Mouse (Mus musculus): ENCODE results near the gene Tfpt.
"Not testable (repeated sequence)": the region's sequence is repeated elsewhere in the genome, so short reads cannot be mapped to it uniquely, and the experiment has no call there.

Tfpt gene

DNA sequence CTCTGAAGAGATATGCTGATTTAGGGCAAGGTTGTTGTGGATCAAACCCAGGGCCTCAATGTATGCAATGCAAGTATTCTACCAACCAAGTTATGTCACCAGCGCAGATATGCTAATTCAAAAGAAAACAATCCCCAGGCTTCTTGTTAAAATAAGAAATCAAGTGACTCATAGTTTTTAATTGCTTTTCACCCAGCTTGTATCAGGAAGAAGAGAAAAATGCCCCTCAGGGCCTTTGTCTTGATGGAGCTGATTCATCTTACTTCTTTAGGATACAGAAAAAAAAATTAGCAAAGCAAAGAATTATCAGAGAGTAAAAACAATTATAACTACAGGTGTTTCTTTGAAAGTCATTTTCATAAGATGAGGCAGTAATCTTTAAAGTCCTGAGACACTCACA, 42.4 kb downstream of the Tfpt start:
- in situ Hi-C loops (cut with MboI; ENCODE audit: low pct_unique_long_range_greater_than_20kb in 1 of 2, low sequenced_read_pairs in 2 of 2, unreplicated experiment in 1 of 2), result no loop called here

GRCm38 (mm10) chr7:3586255-3586654, 43.5 kb downstream of the Tfpt start:
- in situ Hi-C loops (cut with MboI; ENCODE audit: low pct_unique_long_range_greater_than_20kb in 1 of 2, low sequenced_read_pairs in 2 of 2, unreplicated experiment in 1 of 2), result no loop called here

DNA sequence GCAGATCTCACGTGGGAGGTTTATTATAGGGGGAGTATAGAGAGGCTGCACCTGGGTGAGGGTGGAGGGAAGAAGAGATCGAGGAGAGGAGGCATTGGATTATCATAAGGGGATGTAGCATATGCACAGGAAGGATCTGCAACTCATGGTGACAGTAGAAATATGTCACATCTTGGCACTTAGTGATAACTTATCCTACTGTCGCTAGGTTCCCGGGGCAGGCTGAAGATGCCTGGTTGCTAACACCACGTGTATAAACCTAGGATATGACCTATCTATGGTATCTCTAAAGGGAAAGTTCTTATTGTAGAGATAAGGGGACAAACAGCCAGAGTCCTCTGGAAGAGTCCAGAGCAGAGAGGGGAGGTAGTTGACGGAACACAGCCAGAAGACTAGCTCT, 44.0 kb downstream of the Tfpt start:
- in situ Hi-C loops (cut with MboI; ENCODE audit: low pct_unique_long_range_greater_than_20kb in 1 of 2, low sequenced_read_pairs in 2 of 2, unreplicated experiment in 1 of 2), result no loop called here

- in situ Hi-C loops (cut with MboI; ENCODE audit: low pct_unique_long_range_greater_than_20kb in 1 of 2, low sequenced_read_pairs in 2 of 2, unreplicated experiment in 1 of 2), result no loop called here
Measured at GRCm38 (mm10) chr7:3580029-3580428, 49.7 kb downstream of the Tfpt start.

DNA sequence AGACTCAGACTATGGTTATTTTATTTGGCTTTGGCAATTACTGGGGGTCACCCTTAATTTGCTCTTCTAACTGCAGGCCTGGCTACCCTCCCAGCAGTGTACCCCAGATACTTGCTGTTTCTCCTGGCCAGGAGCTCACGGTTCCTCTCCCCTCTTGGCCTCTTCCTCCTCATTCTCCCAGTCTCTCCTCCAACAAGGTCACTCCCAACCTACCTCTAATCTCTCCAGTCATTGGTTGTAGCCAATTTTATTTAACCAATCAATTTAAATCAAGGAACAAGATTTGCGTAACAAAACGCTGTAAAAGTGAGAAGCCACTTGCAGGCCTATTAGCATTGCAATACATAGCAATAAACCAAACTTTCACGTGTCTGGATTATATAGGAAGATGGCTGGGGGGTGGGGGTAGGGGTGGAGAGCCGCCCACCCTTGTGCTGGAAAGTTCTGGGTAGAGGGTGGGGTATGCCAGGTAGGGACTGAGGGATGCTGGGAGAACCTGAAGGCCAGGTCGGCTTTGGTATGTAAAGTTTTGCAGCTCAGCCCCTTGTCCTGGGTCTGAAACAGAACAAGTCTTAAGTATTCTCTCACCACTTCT, 50.7 kb downstream of the Tfpt start:
- in situ Hi-C loops (cut with MboI; ENCODE audit: low pct_unique_long_range_greater_than_20kb in 1 of 2, low sequenced_read_pairs in 2 of 2, unreplicated experiment in 1 of 2), result no loop called here

DNA sequence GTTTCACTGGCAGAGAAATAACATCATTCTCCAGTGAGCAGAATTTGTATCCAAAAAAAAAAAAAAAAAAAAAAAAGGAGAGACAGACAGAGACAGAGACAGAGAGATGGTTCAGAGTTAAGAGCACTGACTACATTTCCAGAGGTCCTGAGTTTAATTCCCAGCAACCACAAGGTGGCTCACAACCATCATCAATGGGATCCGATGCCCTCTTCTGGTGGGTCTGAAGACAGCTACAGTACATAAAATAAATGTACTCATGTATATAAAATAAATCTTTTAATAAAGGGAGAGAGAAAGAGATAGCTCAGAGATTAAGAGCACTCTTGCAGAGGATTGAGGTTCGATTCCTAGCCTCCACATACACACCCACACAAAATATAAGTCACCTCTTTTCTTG, 51.5 kb downstream of the Tfpt start:
- in situ Hi-C loops (cut with MboI; ENCODE audit: low pct_unique_long_range_greater_than_20kb in 1 of 2, low sequenced_read_pairs in 2 of 2, unreplicated experiment in 1 of 2), result no loop called here

DNA sequence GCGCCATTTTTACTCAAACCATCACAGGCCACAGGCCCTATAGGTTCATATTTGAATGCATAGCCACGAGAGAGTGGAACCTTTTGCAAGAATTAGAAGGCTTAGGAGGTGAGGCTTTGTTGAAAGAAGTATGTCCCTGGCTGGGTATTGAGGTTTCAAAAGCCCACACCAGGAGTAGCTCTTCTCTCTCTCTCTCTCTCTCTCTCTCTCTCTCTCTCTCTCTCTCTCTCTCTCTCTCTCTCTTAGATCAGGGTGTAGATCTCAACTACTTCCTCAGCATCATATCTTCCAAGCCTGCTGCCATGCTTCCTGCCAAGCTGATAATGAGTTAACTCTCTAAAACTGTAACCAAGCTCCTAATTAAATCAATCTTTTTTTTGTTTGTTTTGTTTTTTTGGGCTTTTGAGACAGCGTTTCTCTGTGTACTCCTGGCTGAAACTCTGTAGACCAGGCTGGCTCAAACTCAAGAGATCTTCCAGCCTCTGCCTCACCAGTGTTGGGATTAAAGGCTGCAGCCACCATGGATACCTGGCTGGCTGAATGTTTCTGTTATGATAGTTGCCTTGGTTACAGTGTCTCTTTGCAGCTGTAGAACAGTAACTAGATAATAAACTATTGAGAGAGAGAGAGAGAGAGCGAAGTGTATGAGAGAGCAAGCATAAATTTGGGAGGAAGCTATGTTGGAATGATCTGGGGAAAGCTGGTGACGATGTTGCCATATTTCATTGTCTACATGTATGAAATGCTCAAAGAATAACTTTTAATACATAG, 53.2 kb downstream of the Tfpt start:
- in situ Hi-C loops (cut with MboI; ENCODE audit: low pct_unique_long_range_greater_than_20kb in 1 of 2, low sequenced_read_pairs in 2 of 2, unreplicated experiment in 1 of 2), result no loop called here

DNA sequence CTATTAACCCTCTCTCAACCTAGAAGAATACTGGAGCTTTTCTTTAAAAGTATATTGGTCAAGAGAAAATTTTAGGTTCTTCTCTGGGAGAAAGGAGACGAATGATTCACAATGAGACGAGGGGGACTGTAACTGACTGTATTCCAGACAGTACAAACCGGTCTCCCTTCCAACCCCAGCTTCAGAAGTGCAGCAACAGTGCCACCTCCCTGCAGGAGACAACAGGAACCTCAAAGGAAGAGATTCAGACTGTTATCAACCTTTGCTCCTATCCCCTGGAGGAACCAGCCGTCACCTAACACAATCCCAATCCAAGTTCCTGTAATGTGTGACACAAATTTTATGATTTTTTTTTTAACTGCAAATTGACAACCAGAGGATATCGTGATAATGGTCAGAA, 55.5 kb downstream of the Tfpt start:
- in situ Hi-C loops (cut with MboI; ENCODE audit: low pct_unique_long_range_greater_than_20kb in 1 of 2, low sequenced_read_pairs in 2 of 2, unreplicated experiment in 1 of 2), result no loop called here

GRCm38 (mm10) chr7:3571847-3572246, 57.9 kb downstream of the Tfpt start:
- in situ Hi-C loops (cut with MboI; ENCODE audit: low pct_unique_long_range_greater_than_20kb in 1 of 2, low sequenced_read_pairs in 2 of 2, unreplicated experiment in 1 of 2), result no loop called here

DNA sequence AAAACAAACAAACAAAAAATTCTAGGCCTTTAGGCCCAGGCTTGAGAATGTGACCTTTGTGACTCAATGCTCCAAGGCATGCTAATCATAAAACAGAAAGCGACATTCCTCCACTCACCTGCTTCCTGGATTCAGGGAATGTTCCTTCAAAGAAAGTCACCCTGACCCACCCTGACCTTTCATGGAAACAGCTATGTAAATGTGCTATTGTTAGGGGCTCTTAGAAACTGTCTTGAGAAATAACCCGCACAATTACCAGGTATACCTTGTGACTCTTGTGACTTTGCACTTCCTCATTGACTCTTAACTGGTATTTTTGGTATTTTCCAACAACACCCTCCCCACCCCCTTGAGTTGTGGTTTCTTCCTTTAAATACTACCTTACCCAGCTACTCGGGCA, 59.1 kb downstream of the Tfpt start:
- in situ Hi-C loops (cut with MboI; ENCODE audit: low pct_unique_long_range_greater_than_20kb in 1 of 2, low sequenced_read_pairs in 2 of 2, unreplicated experiment in 1 of 2), result not testable (repeated sequence)
